Mouse (Mus musculus) fibroblast of lung, adult 2 months (primary cell): ENCODE measurements around the gene Dbx1.

ENCODE experiments used
- DNase-seq: peaks from one replicate; pipeline ENCODE4 v3.0.0-alpha.2; 2011; ENCODE audit warnings: low read depth

Gene Dbx1

DNA sequence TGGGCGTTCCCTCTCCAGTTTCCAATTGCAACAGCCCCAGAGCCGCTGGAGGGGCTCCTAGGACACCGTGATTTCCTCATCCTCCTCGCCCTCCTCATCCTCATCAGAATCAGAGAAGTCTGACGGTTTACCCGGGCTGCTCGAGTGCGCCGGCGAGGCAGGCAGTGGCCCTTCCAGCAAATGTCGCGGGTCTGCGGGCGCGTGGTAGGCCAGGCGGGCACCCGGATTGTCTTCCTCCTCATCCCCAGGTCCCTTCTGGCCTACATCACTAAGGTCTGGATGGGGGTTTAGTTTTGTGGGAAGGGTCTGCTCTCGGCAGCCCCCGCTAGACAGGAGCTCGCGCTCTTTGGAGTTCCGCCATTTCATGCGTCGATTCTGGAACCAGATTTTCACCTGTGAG, 4.3 kb downstream of the Dbx1 start:
- DNase-seq = no peak

DNA sequence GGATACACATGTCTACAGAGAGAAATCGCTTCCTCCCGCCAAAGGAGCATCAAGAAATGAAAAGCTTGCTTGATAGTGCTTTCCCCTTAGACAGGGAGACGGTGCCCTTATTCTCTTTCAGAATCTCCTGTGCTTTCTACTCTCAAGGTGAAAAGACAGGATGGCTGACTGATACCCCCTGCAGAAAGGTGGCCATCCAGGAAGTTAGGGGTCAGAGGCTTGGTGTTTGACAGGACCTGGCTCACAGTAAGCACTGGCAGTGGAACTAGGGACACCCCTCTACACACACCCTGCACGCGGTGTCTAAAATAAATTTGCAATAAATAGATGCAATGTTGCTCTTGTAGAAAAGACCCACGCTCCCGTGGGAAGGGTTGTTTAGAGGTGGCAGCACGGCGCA, 4.8 kb downstream of the Dbx1 start:
- no peak for DNase-seq

DNA sequence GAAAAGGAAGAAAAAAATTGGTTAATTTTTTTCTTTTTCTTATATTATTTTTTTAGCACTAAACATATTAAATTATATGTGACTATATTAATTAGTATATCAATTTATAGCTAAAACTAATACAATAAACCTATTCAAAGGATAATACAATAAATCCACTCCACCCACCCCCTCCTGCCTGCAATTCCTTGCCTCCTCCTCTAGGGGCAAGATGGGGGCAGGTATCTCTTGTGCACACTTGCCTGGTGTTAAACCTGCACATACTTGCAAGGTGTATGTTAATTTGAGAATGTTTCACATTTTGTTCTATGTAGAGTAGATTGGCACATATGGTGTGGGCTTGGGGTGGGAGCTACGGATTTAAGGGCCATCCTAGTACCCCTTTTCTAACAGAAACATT, 16.5 kb downstream of the Dbx1 start:
- DNase-seq = no peak

DNA sequence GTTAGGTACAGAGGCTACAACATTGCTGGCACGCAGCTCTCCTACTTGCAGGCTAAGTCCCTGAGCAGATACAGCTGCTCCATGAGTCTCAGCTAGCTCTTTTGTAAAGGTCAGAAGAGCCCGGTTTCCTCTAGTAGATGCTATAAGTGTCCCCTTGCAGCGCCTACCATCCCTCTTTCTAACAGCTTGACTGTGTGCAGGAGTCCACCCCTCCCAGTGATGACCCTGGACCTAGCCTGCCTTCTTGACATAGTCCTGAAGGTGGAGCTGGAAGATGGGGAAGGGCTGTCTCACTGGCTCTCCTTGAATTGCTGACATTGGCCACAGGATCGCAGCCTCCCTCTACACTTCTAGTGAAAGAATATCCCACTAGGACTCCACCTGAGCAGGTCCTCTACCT, 19.6 kb downstream of the Dbx1 start:
- DNase-seq = no peak

DNA sequence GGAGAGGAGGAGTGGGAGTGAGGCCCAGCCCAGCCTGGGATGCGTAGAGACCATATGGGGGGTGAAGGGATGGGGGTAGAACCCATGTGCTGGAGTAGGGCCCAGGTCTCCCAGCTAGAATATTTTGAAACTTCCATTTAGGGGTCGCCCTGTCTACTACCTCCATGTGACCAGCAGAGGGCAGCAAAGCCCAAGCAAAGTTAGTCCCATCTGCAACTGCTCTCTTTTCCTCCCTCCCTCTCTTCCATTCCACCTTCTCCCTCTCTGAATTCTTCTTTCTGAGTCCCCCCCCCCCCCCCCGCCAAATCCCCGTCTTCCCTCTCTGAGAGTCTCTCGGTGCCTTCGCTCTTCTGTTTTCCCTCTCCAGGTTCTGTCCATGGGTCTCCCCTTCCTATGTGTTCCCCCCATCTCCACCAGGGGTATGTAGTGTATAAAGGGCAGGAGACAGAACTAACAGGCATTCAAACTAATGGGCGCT, 20.4 kb downstream of the Dbx1 start:
- DNase-seq = peak; percentile 17

DNA sequence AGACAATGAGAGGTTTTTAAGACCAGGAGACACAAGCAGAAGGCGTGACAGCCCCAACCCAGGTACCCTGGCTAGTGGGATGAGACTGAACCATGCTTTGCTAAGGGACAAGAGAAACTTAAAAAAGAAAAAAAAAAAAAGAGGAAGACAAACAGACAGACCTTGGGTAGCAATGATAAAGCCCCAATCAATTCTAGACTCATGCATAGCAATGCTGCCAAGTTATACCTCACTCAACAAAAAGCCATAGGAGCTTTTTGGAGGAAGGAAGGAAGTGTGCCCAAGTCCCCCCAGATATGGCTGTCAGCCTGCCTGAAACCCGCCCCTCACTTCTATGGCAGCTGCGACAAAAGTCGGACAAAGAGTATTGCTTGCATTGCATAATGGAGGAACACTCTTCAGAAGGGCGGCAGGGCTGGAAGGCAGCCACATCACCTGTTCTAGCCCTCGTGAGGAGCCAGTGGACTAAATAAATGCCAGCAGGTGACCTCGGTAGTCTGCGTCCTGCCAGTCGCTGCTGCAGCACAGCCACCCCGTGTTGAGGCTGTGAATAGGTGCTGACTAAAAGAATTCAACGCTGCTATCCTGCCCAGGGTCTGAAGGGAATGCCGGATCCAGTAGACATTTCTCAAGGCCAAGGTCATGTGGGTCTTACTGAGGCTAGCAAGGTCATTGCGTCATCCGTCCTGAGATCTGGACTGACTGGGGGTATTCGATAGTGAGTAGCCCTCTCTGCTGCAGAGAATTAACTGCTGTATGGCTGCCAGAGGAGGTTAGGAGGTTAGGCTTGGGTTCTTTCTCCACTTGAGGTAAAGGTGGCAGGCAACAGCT, 31.5 kb downstream of the Dbx1 start:
- no peak for DNase-seq

DNA sequence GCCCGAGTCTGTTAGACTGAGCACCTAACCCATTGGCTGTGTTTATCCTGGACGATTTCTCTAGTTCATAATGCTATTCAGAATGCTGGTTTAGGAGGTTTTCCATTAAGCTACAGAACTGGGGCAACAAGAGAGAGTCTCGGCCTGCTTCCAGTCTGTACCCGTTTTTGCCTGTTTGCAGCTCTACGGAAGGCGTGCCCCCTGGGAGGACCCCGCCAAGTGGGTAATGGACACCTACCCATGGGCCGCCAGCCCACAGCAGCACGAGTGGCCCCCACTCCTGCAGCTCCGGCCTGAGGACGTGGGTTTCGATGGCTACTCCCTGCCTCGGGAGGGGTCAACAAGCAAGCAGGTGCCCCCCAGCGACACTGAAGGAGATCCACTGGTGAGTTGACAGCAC, 32.4 kb downstream of the Dbx1 start:
- DNase-seq = no peak

DNA sequence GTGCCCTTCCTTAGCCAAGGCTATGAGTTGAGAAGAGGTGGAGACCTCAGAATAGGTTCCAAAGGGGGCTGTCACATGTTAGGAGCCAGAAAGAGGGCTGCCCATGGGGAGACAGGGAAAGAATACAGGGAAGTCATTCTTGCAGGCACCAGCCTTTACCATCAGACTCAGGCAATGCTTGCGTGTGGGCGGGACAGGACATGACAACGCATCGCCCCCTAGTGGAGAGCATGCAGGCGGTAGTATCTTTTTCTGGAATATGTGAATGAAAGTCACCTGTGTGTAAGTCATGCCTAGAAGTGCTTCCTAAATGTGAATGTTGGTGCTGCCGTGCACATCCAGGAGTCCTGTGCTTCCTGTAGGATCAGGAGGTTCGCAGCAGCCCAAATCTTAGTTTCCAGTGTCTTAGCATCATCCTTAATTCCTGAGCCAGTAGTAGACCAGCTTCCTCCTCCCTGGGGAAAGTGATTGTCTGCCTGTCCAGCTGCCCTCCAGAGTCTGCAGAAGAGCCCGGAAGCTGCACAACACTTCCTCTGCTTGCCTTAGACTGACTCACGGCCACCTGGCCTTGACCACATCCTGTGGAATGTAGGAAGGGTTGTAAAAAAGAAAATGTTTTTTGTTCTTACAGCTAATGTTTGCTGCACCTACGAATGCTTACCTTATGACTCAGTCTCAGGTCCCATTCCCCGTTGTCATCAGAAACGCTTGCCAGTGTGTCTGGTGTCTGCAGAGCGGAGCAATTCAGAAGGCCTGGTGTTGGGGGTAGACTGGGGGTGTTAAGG, 35.3 kb downstream of the Dbx1 start:
- DNase-seq = peak; percentile 23

DNA sequence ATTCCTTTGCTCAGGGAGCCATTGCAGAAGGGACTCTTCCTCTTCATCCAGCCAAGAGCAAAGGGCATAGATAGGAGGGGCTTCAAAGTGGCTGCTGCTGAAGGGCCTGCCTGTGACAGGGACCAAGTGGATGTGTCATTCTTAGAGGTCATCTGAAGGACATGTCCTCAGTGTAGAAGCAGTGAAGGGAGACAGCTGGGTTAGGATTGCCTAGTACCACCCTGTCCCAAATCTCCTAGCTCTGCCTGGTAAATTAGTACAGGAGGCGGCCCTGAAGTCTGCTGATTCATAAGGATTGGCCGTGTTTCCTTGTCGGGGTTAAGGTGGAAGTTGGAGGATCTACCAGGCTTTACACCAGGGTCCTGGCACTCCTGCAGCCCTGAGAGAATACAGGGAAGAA, 36.7 kb downstream of the Dbx1 start:
- no peak for DNase-seq

DNA sequence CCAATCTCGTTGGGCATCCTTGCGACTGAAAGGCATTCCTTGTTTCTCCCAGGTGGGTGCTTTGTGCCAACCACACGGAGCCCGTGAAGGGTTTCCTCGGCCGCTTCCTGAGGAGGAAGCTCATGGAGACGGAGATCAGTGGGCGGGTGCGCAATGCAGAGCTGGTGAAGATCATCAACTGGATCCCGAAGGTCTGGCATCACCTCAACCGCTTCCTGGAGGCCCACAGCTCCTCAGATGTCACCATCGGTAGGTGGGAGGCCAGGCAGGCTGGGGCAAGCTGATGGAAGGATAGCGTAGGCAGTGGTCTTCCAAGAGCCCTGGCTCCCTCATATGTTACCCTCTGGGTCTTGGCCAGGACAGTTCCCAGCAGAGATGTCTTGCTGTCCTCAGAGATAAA, 38.4 kb downstream of the Dbx1 start:
- no peak for DNase-seq

DNA sequence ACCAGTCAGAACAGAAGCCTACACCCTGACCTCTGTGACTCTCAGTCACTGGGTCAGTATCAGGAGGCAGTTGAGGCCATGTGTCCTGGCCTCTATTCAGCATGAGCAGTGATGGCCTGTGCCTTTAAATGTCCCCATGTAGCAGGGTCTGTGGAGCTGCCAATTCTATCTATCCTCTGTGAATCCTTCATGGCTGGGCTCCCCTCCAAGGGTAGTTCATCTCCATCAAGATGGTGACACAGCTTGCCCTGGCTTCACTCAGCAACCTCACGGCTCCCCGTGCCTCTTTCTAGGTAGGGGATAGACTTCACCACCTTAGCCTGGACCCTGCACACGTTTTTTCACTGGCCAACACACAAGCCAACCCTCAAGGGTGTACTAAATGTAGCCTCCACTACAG, 38.9 kb downstream of the Dbx1 start:
- DNase-seq = no peak

DNA sequence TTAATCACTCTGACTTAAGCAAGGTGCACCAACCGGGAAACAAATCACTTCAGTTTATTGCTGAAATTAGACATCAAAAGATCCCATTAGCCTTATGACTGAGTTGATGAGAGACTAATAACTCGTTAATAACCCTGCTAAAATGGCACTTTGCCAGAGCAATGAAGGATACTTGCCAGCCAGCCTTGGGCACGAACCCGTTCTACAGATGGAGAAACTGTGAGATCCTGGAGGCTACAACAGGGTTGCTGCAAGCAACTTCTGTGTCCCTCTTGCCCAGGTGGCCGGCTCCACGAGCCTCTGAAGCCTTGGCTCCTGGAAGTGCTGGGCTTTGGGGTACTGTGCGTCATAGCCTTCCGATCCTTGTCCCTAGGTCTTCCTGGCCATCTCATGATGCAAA, 47.0 kb downstream of the Dbx1 start:
- no peak for DNase-seq

DNA sequence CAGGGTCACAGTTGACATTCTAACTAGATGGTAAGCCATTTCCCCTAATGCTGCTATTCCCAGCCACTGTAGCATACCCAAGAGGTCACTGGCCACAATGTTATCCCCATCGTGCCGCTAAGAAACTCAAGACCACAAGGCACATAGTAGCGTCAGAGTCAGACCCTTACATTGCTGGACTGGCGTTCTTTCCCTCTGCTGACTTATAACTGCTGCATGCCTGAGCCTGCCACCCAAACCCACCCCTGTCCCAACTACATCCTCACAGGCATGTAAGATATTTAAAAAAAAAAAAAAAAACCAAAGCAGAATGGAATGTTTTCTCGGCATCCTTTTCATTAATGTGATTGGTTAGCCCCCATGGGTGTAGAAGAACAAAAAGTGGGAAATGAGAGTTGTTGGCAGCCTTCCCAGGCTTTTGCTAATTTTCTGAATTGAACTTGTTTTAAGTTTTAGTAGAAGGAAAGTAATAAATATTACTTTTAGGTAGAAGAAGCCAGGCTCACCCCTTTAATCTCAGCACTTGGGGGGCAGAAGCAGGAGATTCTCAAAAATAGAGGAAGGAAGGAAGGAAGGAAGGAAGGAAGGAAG, 50.0 kb downstream of the Dbx1 start:
- peak; percentile 7 for DNase-seq

DNA sequence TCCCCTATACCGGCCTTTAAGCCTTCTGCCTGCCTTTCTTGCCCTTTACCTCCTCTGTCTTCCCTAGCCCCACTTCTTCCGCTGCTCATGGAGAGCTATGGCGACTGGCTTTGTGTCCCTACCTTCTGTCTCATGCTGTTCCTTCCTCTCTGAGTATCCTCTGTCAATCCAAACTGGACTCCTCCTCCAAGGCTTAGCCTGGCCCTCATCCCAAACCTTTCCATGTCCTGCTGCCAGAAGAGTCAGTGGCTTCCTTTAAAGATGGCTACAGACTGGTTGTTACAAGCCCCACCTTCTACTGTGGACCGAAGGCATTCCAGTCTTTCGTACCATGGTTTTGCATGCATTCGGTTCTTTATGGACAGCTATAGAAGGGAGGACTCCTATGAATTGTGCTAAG, 53.5 kb downstream of the Dbx1 start:
- DNase-seq = no peak

DNA sequence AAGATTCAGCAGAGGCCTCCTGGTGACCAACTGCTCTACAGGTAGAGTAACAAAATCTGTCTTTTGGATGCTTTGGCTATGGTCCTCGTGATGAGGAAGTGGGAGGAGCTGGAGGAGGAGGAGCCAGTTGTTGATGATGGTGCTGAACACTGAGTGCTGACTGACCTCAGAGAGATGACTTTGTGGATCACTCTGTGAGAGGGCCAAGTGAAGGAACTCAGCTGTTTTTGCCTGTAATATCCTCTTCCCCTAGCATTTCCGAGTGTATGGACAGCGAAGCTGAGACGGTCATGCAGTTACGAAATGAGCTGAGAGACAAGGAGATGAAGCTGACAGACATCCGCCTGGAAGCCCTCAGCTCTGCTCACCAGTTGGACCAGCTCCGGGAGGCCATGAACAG, 54.1 kb downstream of the Dbx1 start:
- DNase-seq = no peak

DNA sequence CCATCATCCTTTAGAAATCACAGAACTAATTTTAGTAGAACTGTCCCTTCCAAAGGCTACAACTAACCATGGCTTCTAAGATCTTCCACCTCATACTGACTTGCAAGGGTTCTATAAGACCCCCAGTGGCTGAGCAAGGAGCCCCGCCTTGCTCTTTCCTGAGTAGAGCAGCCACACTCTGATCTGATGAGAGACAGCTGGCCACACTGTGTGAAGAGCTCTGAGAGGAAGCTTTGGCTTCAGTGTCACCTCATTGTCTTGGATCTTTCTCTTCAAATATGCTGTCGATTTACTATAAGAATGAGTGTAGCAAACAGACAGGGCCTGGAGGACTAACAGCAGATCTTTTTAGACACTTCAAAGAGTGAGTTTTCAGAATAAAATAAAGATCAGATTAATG, 54.7 kb downstream of the Dbx1 start:
- no peak for DNase-seq
